Mouse (Mus musculus): ENCODE results near the gene Adh6a.

Adh6a gene

GRCm38 (mm10) chr3:138312965-138313364 lies at the start of gene Adh6a:
Adh6a (plus strand) TSS chr3:138313286.
- DNase-seq (ENCODE audit: low read depth, low spot score) = no peak

- no peak for DNase-seq (ENCODE audit: low read depth, low spot score)
Observed at GRCm38 (mm10) chr3:138264648-138265047, 48.4 kb upstream of the Adh6a start.

DNA sequence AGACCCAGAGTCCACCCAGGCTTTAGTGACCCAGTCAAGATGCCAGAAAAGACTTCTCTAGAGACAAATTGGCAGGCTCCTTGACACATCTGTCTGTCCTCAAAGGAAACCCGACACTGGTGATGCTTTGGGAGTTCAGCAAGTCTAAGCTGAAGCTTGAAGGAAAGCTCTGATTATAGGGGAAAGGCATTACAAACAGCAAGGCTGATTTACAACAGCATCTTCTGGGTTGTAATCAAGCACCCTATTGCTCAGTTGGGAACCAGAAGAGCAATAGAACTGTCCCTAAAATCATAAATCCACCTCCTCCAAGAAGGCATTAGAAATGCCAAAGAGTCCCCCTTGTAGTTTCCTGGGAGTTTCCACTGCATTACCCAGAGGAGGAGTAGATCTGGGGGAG lies 42.6 kb upstream of the Adh6a start:
- no peak for DNase-seq (ENCODE audit: low read depth, low spot score)

- no peak for DNase-seq (ENCODE audit: low read depth, low spot score)
Observed at GRCm38 (mm10) chr3:138271297-138271696, 41.8 kb upstream of the Adh6a start.

DNA sequence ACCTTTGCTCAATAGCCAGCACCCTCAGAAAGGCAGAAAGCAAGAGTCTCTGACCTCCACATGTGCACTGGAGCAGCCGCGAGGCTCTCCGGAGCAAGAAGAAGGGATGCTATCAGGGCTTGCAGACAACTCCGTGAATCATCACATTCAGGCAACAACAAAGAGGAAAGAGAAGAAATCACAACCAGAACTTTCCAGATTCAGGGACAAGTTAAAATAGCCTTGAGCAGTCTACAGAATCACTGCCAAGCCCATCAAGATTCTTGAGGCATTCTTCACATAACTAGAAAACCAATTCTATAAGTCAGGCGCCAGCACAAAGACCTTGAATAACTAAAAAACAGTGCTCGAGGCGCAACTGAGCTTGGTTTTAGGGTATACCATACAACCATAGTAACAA lies 40.0 kb upstream of the Adh6a start:
- DNase-seq (ENCODE audit: low read depth, low spot score) = no peak

DNA sequence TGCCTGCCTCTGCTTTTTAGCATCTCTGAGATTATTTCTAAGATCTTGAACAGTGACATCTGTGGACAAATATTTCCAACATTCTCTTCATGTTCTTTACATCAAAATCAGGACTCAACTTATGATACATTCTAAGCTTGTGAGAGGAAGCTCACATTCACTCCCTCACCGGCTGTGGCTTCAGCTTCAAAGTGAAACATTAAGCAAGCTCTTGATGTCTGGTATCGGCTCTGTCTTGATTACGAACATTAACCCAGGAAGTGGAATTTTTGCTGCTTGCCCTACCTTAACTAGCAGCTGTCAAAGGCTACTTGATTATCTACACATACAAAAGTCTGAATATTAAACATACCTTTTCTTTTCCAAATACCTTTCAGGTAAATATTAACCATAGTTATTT lies 38.0 kb upstream of the Adh6a start:
- no peak for DNase-seq (ENCODE audit: low read depth, low spot score)

GRCm38 (mm10) chr3:138282556-138282955 lies 30.5 kb upstream of the Adh6a start:
- DNase-seq (ENCODE audit: low read depth, low spot score) = no peak

DNA sequence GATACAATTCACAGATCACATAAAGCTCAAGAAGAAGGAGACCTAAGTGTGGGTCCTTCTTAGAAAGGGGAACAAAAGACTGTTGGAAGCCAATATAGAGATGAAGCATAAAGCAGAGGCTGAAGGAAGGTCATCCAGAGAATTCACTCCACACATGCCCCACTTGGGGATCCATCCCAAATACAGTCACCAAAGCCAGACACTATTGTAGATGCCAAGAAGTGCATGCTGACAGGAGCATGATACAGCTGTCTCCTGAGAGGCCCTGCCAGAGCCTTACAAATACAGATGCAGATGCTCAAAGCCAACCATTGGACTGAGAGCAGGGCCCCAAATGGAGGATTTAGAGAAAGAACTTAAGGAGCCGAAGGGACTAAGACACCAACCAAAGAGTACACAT lies 29.3 kb upstream of the Adh6a start:
- no peak for DNase-seq (ENCODE audit: low read depth, low spot score)

DNA sequence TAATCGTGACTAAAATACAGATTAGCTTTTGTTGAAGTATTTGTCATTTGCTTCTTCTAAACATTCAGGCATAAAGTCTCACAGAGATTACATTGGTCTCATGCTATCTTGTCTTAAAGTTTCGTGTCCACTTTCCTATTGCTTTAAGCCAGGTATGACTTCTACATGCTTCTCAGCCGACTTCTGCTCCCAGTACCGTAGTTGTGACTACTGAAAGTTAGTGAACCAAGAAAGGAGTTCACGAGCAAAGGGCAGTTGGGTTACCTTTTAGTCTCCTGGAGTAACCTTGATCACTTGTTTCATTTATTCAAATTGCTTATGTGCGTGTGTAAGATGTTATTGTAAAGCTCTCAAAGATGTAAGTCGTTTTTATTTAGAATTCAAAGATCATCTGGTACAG lies 27.1 kb upstream of the Adh6a start:
- no peak for DNase-seq (ENCODE audit: low read depth, low spot score)

- DNase-seq (ENCODE audit: low read depth, low spot score) = no peak
Observed at GRCm38 (mm10) chr3:138287686-138288085, 25.4 kb upstream of the Adh6a start.

- DNase-seq (ENCODE audit: low read depth, low spot score) = no peak
Observed at GRCm38 (mm10) chr3:138290672-138291071, 22.4 kb upstream of the Adh6a start.

GRCm38 (mm10) chr3:138291529-138292117 lies 21.5 kb upstream of the Adh6a start:
- no peak for DNase-seq (ENCODE audit: low read depth, low spot score)

DNA sequence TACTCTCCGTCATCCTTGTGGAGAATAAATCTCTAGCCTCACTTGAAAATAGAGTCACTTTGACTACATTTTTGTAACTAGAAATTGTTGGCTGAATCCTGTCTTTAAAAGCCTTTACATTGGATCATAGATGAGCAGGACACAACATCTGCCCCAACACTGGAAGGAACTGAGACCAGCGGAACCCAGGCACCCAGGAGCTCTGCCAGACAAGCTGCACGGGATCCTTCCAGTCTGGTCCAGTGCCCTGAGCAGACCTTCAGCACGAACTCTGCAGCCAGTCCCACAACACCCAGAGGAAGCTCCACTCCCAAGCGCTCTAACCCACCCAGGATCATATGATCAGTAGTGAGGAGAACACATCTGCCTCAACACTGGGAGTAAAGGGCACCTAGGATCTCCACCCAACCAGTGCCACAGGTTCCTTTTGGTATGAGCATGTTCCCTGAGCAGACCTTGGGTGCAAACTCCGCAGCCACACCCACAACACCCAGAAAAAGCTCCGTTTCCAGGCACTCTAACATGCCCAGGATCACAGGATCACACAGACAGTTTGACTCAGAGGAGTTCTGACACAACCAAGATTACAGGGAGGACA lies 19.7 kb upstream of the Adh6a start:
- no peak for DNase-seq (ENCODE audit: low read depth, low spot score)

GRCm38 (mm10) chr3:138300130-138300529 lies 13.0 kb upstream of the Adh6a start:
- DNase-seq (ENCODE audit: low read depth, low spot score) = no peak

DNA sequence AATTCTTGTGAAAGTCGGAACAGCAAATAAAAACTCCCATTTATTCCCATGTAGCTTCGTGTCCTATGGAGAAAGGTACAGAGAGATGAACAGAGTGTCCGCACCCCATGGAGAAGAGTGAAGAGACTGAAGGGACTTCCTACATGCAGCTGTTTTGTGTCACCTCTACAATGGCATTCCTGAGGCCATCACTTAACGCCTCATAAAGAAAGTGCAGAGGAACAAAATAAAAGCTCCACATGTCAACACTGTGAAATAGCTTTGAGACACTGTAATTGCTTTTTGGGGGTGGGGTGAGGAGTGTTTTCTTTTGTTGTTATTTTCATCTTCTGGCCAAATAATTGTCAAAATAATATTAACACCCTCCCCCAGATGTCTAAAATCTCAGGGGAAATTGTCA lies 10.4 kb upstream of the Adh6a start:
- no peak for DNase-seq (ENCODE audit: low read depth, low spot score)

GRCm38 (mm10) chr3:138303771-138304488 lies 9.2 kb upstream of the Adh6a start:
- no peak for DNase-seq (ENCODE audit: low read depth, low spot score)

DNA sequence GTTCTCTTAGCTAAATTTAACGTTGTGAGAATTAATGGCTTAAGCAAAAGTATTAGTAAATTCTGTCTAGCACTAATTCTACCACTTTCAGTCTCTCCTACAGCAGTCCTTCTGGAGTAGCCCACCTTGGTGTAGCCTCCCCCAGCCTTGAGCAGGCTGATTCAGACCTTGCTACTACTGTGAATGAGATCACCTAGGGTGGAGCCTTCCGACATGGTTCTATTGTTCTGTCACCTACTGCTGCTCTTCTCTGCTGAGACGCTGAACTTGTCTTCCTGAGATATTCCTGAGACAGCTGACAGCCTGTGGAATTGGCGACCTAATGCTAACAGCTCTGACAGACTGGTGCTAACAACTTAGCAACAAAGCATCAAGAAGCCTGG lies 8.6 kb upstream of the Adh6a start:
- DNase-seq (ENCODE audit: low read depth, low spot score) = no peak

- no peak for DNase-seq (ENCODE audit: low read depth, low spot score)
Observed at GRCm38 (mm10) chr3:138305486-138306289, 7.4 kb upstream of the Adh6a start.

DNA sequence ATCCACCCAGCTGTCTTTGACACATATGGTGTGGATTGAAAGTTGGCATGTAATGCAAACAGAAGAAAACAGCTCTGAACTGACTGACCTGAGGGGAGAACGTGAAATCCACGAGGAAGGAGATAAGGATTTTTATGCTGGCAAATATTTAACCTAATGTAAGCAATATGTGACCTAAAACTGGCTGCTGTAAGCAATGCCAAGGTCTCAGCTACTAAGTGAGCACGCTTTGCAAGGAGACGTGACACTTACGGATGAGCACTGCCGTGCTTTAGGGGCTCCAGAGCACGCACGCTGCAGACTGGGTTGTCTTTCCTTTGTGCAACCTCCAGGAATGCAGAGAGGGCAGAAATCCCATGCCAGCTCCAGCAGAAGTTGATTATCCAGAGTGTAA lies 6.8 kb upstream of the Adh6a start:
- no peak for DNase-seq (ENCODE audit: low read depth, low spot score)

DNA sequence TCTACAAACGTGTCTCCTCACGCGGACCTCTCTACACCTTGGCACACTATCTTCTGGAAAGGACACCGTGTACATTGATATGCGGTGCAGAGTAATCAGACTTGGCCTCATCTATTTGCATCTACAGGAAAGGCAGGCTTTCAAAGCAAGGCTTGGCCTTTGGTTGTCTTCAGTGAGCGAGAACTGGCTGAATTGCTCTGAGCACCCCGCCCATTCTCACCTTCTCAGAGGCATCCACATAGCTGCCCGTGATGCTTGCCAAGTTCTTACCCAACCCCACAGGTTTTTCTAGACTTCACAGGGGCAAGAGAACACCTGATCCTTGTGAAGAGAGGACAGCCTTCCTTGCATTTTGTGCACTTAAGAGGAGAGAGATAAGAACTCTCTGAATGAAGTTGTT lies 3.2 kb upstream of the Adh6a start:
- DNase-seq (ENCODE audit: low read depth, low spot score) = no peak

- no peak for DNase-seq (ENCODE audit: low read depth, low spot score)
Observed at GRCm38 (mm10) chr3:138311015-138311414, 2.1 kb upstream of the Adh6a start.

DNA sequence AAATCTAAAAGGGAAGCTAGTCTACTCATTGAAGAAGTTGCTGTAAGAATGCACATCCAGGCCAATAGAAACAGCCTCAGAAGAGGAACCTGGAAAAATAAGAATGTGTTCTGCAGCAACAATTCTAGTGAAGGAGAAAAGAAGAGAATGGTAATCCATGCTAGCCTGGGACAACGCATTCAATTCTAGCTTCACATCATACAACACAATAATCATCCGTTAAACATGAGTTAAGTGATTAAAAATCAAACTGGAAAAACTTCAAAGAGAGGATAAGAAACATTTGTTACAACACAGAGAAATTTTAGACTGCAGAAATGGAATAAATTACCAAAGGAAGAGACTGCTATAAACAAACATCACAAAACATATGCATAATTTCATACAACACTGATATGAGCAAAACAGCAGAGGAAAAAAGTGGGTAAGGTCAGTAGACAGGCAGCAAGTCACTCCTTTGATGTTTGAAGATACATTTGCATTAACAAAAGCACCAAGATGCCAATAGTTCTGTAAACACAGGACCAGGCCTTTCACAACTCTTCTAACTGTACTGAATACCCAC lies 3.9 kb downstream of the Adh6a start:
- no peak for DNase-seq (ENCODE audit: low read depth, low spot score)
